Mouse (Mus musculus) neural tube, embryonic 14.5 days (tissue): ENCODE data around the gene Fuk. TPM values are rescaled to one million over a fixed set of nuclear protein-coding genes. Genes with fewer than 3 reads are reported as not detected.

Source experiments
- ATAC-seq: fragments of 200-750 bp; cut with Nextera tagmentation; 2 replicates; pipeline ENCODE4 v1.8.0; 2017; ENCODE audit warnings: low read depth, mild to moderate bottlenecking, moderate TSS enrichment, moderate library complexity
- H3K27ac ChIP-seq: fragments of 300-500 bp; sonication (generic); 2 replicates; pipeline ENCODE4 v1.5.1; 2014; ENCODE audit warnings: low read depth, mild to moderate bottlenecking, control low read depth, low read length, moderate library complexity, mixed read lengths
- H3K27me3 ChIP-seq: fragments of 300-500 bp; sonication (generic); 2 replicates; pipeline ENCODE4 v1.6.1; 2014; ENCODE audit warnings: low read length; ENCODE audit not compliant: control insufficient read depth, insufficient read depth
- H3K36me3 ChIP-seq: fragments of 300-500 bp; sonication (generic); 2 replicates; pipeline ENCODE4 v1.6.1; 2014; ENCODE audit warnings: low read length, mixed read lengths; ENCODE audit not compliant: control insufficient read depth, insufficient read depth
- H3K4me1 ChIP-seq: fragments of 300-500 bp; sonication (generic); 2 replicates; pipeline ENCODE4 v1.6.1; 2014; ENCODE audit warnings: low read length; ENCODE audit not compliant: control insufficient read depth, insufficient read depth
- H3K4me2 ChIP-seq: fragments of 300-500 bp; sonication (generic); 2 replicates; pipeline ENCODE4 v1.6.1; 2014; ENCODE audit warnings: mild to moderate bottlenecking, low read depth, low read length, control low read depth
- H3K4me3 ChIP-seq: fragments of 300-500 bp; sonication (generic); 2 replicates; pipeline ENCODE4 v1.5.1; 2014; ENCODE audit warnings: low read depth, low read length, control low read depth, mixed read lengths
- H3K9ac ChIP-seq: fragments of 300-500 bp; sonication (generic); replicated peaks from 2 replicates; pipeline ENCODE4 v1.6.1; 2014; ENCODE audit warnings: low read depth, mild to moderate bottlenecking, control low read depth, low read length, mixed read lengths
- H3K9me3 ChIP-seq: fragments of 300-500 bp; sonication (generic); 2 replicates; pipeline ENCODE4 v1.6.1; 2016; ENCODE audit warnings: low read length; ENCODE audit not compliant: control insufficient read depth
- WGBS: fragments of 180-500 bp; shearing (Covaris S2); extraction: QIAGEN DNeasy Blood & Tissue Kit; methylation state at CpG from one replicate; pipeline ENCODE4 v1.1.7; 2014; 5-methylcytosine and 5-hydroxymethylcytosine counted together
- polyA plus RNA-seq: library from polyadenylated mRNA; unstranded; fragments of >200 nt; fragmentation: Nextera tagmentation; extraction: Ambion mirVana; gene quantifications from 2 replicates; pipeline ENCODE4 v1.2.1, GENCODE M21; 2014

Fuk gene
- polyA plus RNA-seq, 1 experiment from 2014 or later = 3.9 TPM

GRCm38 (mm10) chr8:110892040-110892439 is 10.2 kb downstream of the Fuk start:
- Histone ChIP-seq H3K9me3 (no peaks in the 10 kb centered on the region), H3K9ac (no peak overlapping the region), H3K27ac (no peak overlapping the region), H3K27me3 (no peaks in the 10 kb centered on the region), H3K4me2 (no peak overlapping the region), H3K4me1 (no peaks in the 10 kb centered on the region), H3K36me3 (peaks cover 7% of the 10 kb centered on the region), H3K4me3 (no peak overlapping the region)
- WGBS = 93% methylated on average over 7 of the region's 7 CpGs
- ATAC-seq = no peak

- 83% methylated on average over 12 of the region's 12 CpGs for WGBS
- H3K36me3 ChIP-seq = peaks cover 9% of the 10 kb centered on the region
- ATAC-seq = no peak
- no peak overlapping the region for H3K27ac ChIP-seq
- H3K9me3 ChIP-seq = no peaks in the 10 kb centered on the region
- no peak overlapping the region for H3K4me2 ChIP-seq
- H3K9ac ChIP-seq = no peak overlapping the region
- H3K27me3 ChIP-seq = no peaks in the 10 kb centered on the region
- H3K4me3 ChIP-seq = no peak overlapping the region
- no peaks in the 10 kb centered on the region for H3K4me1 ChIP-seq
Measured at GRCm38 (mm10) chr8:110889904-110890470, 12.3 kb downstream of the Fuk start.

- no peak overlapping the region for H3K4me3 ChIP-seq
- no peak overlapping the region for H3K27ac ChIP-seq
- peaks cover 16% of the 10 kb centered on the region for H3K36me3 ChIP-seq
- no peak overlapping the region for H3K4me2 ChIP-seq
- 92% methylated on average over 16 of the region's 16 CpGs for WGBS
- no peaks in the 10 kb centered on the region for H3K27me3 ChIP-seq
- H3K4me1 ChIP-seq = no peaks in the 10 kb centered on the region
- no peak overlapping the region for H3K9ac ChIP-seq
- ATAC-seq = no peak
- no peaks in the 10 kb centered on the region for H3K9me3 ChIP-seq
Measured at GRCm38 (mm10) chr8:110888860-110889259, 13.4 kb downstream of the Fuk start.

- H3K4me2 ChIP-seq = no peak overlapping the region
- H3K27ac ChIP-seq = no peak overlapping the region
- H3K27me3 ChIP-seq = no peaks in the 10 kb centered on the region
- no peak overlapping the region for H3K9ac ChIP-seq
- H3K9me3 ChIP-seq = no peaks in the 10 kb centered on the region
- no peak overlapping the region for H3K4me3 ChIP-seq
- ATAC-seq = no peak
- no peaks in the 10 kb centered on the region for H3K4me1 ChIP-seq
- peaks cover 20% of the 10 kb centered on the region for H3K36me3 ChIP-seq
- 93% methylated on average over 8 of the region's 8 CpGs for WGBS
Measured at GRCm38 (mm10) chr8:110888441-110888840, 13.8 kb downstream of the Fuk start.

- no peak overlapping the region for H3K9ac ChIP-seq
- H3K4me3 ChIP-seq = no peak overlapping the region
- no peak overlapping the region for H3K4me2 ChIP-seq
- no peaks in the 10 kb centered on the region for H3K9me3 ChIP-seq
- no peak for ATAC-seq
- H3K27ac ChIP-seq = no peak overlapping the region
- no peaks in the 10 kb centered on the region for H3K27me3 ChIP-seq
- H3K4me1 ChIP-seq = no peaks in the 10 kb centered on the region
- peaks cover 29% of the 10 kb centered on the region for H3K36me3 ChIP-seq
- 94% methylated on average over 10 of the region's 10 CpGs for WGBS
Measured at GRCm38 (mm10) chr8:110887551-110887950, 14.7 kb downstream of the Fuk start.

GRCm38 (mm10) chr8:110886634-110887033 is 15.7 kb downstream of the Fuk start:
- no peak for ATAC-seq
- WGBS = 89% methylated on average over 3 of the region's 3 CpGs
- Histone ChIP-seq H3K9ac (no peak overlapping the region), H3K4me2 (no peak overlapping the region), H3K4me3 (no peak overlapping the region), H3K27me3 (no peaks in the 10 kb centered on the region), H3K4me1 (no peaks in the 10 kb centered on the region), H3K27ac (no peak overlapping the region), H3K36me3 (peaks cover 38% of the 10 kb centered on the region), H3K9me3 (no peaks in the 10 kb centered on the region)

- WGBS = 96% methylated on average over 18 of the region's 18 CpGs
- H3K9ac ChIP-seq = no peak overlapping the region
- no peak for ATAC-seq
- H3K9me3 ChIP-seq = no peaks in the 10 kb centered on the region
- H3K36me3 ChIP-seq = peaks cover 57% of the 10 kb centered on the region
- no peak overlapping the region for H3K4me3 ChIP-seq
- H3K4me1 ChIP-seq = no peaks in the 10 kb centered on the region
- no peak overlapping the region for H3K4me2 ChIP-seq
- no peaks in the 10 kb centered on the region for H3K27me3 ChIP-seq
- no peak overlapping the region for H3K27ac ChIP-seq
Measured at GRCm38 (mm10) chr8:110883824-110884223, 18.5 kb downstream of the Fuk start.

GRCm38 (mm10) chr8:110881741-110882310 is 20.5 kb downstream of the Fuk start:
- Histone ChIP-seq H3K27ac (no peak overlapping the region), H3K4me2 (no peak overlapping the region), H3K36me3 (peaks cover 59% of the 10 kb centered on the region), H3K4me1 (no peaks in the 10 kb centered on the region), H3K9ac (no peak overlapping the region), H3K27me3 (no peaks in the 10 kb centered on the region), H3K9me3 (no peaks in the 10 kb centered on the region), H3K4me3 (no peak overlapping the region)
- no peak for ATAC-seq
- WGBS = 91% methylated on average over 10 of the region's 10 CpGs

GRCm38 (mm10) chr8:110877862-110878261 is 24.4 kb downstream of the Fuk start:
- Histone ChIP-seq H3K4me2 (no peak overlapping the region), H3K9ac (no peak overlapping the region), H3K4me3 (no peak overlapping the region), H3K36me3 (peaks cover 73% of the 10 kb centered on the region), H3K27ac (no peak overlapping the region), H3K27me3 (no peaks in the 10 kb centered on the region), H3K4me1 (no peaks in the 10 kb centered on the region), H3K9me3 (no peaks in the 10 kb centered on the region)
- ATAC-seq = no peak
- 89% methylated on average over 4 of the region's 4 CpGs for WGBS
